Mouse (Mus musculus): ENCODE results near the gene Col13a1.

DNA sequence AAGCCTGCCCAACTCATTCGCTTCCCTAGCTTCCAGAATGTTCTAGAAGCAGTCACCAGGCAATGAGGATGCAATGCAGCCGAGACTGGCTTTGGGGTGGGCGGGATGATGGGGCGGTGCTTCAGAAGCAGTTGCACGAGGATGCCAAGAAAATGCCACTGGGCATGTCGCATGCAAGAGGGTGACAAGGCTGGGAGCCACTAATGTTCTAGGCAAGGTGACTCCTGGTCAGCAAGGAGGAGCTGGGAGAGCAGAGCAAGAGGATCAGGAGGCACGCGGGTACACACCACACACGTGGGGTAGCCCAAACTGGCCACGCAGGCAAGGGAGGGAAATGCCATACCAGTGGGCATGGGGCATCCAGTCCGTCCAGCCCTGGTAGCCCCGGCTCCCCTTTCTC lies 136.6 kb downstream of the Col13a1 start:
- no peak for TF ChIP-seq CTCF (IDR thresholded peaks at IDR 0.05; ENCODE audit: low read depth)
- TF ChIP-seq EP300 (IDR thresholded peaks at IDR 0.05; ENCODE audit: low read depth): no peak

Data from liver, embryonic 14.5 days (tissue).